ENCODE assay signal across 9 mouse cellular contexts in genomic region chr5:104110171-104110920, GRCm38 (mm10). TPM values are rescaled to one million over a fixed set of nuclear protein-coding genes. Genes with fewer than 3 reads are reported as not detected.
A peak's percentile ranks its signal among the peaks of the same experiment; 100 is the strongest.
DNase-seq lines count a peak whose midpoint lies in the region; ATAC-seq and TF ChIP-seq lines count a peak whose summit lies in the region.
"Had no signal": no experiment of that assay in that cellular context is flagged by ENCODE, and none has a peak within 500 bp of the region (broad histone marks: within the 10 kb centered on the region; RNA-seq: fewer than 3 reads in every experiment).

No protein-coding gene starts in this region.

- no peak for DNase-seq in kidney, adult 18-20 months
- peak; percentile 38 for DNase-seq in embryonic facial prominence, embryonic 10.5 days (ENCODE audit: low spot score)
- peak; percentile 77 for DNase-seq in mesoderm, embryonic 11.5 days (ENCODE audit: low read depth, low spot score)
- no peak for DNase-seq in stomach, postnatal 0 days (ENCODE audit: low spot score)
- DNase-seq in liver, embryonic 11.5 days (ENCODE audit: low spot score), result no peak
- no peak for DNase-seq in gastrocnemius, postnatal 14 days

- H3K27ac ChIP-seq in kidney, embryonic 15.5 days, result peak overlapping the region; percentile 86
- H3K27ac ChIP-seq in embryonic facial prominence, embryonic 10.5 days (replicated peaks), result peak overlapping the region; percentile 87
- peak overlapping the region; percentile 88 for H3K27ac ChIP-seq in hindbrain, embryonic 12.5 days
- peak overlapping the region; percentile 77 for H3K27ac ChIP-seq in stomach, postnatal 0 days (replicated peaks)
- no peak overlapping the region for H3K27ac ChIP-seq in liver, embryonic 11.5 days (ENCODE audit: low read depth, low read length)

- TF ChIP-seq EP300 in stomach, postnatal 0 days (optimal IDR thresholded peaks at IDR 0.05), result no peak

- H3K9ac ChIP-seq in kidney, embryonic 15.5 days, result no peak overlapping the region
- H3K9ac ChIP-seq in hindbrain, embryonic 12.5 days, result no peak overlapping the region
- no peak overlapping the region for H3K9ac ChIP-seq in stomach, postnatal 0 days (ENCODE audit: low read length)
- no peak overlapping the region for H3K9ac ChIP-seq in liver, embryonic 11.5 days (ENCODE audit: low read depth, low read length)

- peaks cover 63% of the 10 kb centered on the region for H3K4me1 ChIP-seq in kidney, embryonic 15.5 days
- peaks cover 79% of the 10 kb centered on the region for H3K4me1 ChIP-seq in embryonic facial prominence, embryonic 10.5 days
- peaks cover 77% of the 10 kb centered on the region for H3K4me1 ChIP-seq in hindbrain, embryonic 12.5 days
- peaks cover 3% of the 10 kb centered on the region; the same call in 1 of the 2 replicates for H3K4me1 ChIP-seq in stomach, postnatal 0 days (replicated peaks; ENCODE audit: control insufficient read depth, insufficient read depth)
- H3K4me1 ChIP-seq in liver, embryonic 11.5 days (replicated peaks; ENCODE audit: control insufficient read depth, insufficient read depth, low read length), result no peaks in the 10 kb centered on the region

- H3K4me3 ChIP-seq in kidney, embryonic 15.5 days (replicated peaks), result no peak overlapping the region
- no peak overlapping the region for H3K4me3 ChIP-seq in embryonic facial prominence, embryonic 10.5 days
- no peak overlapping the region for H3K4me3 ChIP-seq in hindbrain, embryonic 12.5 days
- H3K4me3 ChIP-seq in stomach, postnatal 0 days (ENCODE audit: low read depth, low read length), result peak overlapping the region; percentile 29
- H3K4me3 ChIP-seq in liver, embryonic 11.5 days (ENCODE audit: low read depth, low read length), result no peak overlapping the region

- no peak for TF ChIP-seq CTCF in stomach, postnatal 0 days (IDR thresholded peaks at IDR 0.05; ENCODE audit: low read depth)

- intact Hi-C loops in gastrocnemius, postnatal 14 days (cut with DNase I; ENCODE audit: low total_unique reads), result no loop called here

- 32% methylated on average over 9 of the region's 9 CpGs for WGBS in kidney, embryonic 15.5 days
- 36% methylated on average over 9 of the region's 9 CpGs for whole genome bisulfite sequencing in embryonic facial prominence, embryonic 10.5 days
- WGBS in hindbrain, embryonic 12.5 days, result 12% methylated on average over 9 of the region's 9 CpGs
- 36% methylated on average over 9 of the region's 9 CpGs for WGBS in stomach, postnatal 0 days
- WGBS in liver, embryonic 11.5 days, result 47% methylated on average over 9 of the region's 9 CpGs

- H3K27me3 ChIP-seq in kidney, embryonic 15.5 days, result no peaks in the 10 kb centered on the region
- no peaks in the 10 kb centered on the region for H3K27me3 ChIP-seq in embryonic facial prominence, embryonic 10.5 days (replicated peaks; ENCODE audit: low read depth, poor library complexity, severe bottlenecking)
- no peaks in the 10 kb centered on the region for H3K27me3 ChIP-seq in hindbrain, embryonic 12.5 days
- H3K27me3 ChIP-seq in stomach, postnatal 0 days (ENCODE audit: control insufficient read depth, insufficient read depth, low read length), result no peaks in the 10 kb centered on the region
- H3K27me3 ChIP-seq in liver, embryonic 11.5 days (replicated peaks; ENCODE audit: control insufficient read depth, insufficient read depth, low read length), result no peaks in the 10 kb centered on the region

- no peaks in the 10 kb centered on the region for H3K9me3 ChIP-seq in kidney, embryonic 15.5 days (replicated peaks)
- no peaks in the 10 kb centered on the region for H3K9me3 ChIP-seq in embryonic facial prominence, embryonic 10.5 days
- H3K9me3 ChIP-seq in hindbrain, embryonic 12.5 days (replicated peaks), result no peaks in the 10 kb centered on the region
- H3K9me3 ChIP-seq in stomach, postnatal 0 days (ENCODE audit: control insufficient read depth, low read length), result no peaks in the 10 kb centered on the region
- H3K9me3 ChIP-seq in liver, embryonic 11.5 days (ENCODE audit: control insufficient read depth, low read length), result no peaks in the 10 kb centered on the region

- no peaks in the 10 kb centered on the region for H3K36me3 ChIP-seq in kidney, embryonic 15.5 days
- H3K36me3 ChIP-seq in embryonic facial prominence, embryonic 10.5 days (replicated peaks), result no peaks in the 10 kb centered on the region
- no peaks in the 10 kb centered on the region for H3K36me3 ChIP-seq in hindbrain, embryonic 12.5 days
- no peaks in the 10 kb centered on the region for H3K36me3 ChIP-seq in stomach, postnatal 0 days (ENCODE audit: control insufficient read depth, insufficient read depth, low read length)
- H3K36me3 ChIP-seq in liver, embryonic 11.5 days (ENCODE audit: control insufficient read depth, insufficient read depth, low read length), result no peaks in the 10 kb centered on the region

- H3K4me2 ChIP-seq in kidney, embryonic 15.5 days, result 0 out of 2 replicates have a peak overlapping the region, but pooled peaks have one; percentile 24
- peak overlapping the region; percentile 44 for H3K4me2 ChIP-seq in hindbrain, embryonic 12.5 days (replicated peaks)
- H3K4me2 ChIP-seq in stomach, postnatal 0 days (replicated peaks; ENCODE audit: low read depth), result peak overlapping the region; percentile 44
- no peak overlapping the region for H3K4me2 ChIP-seq in liver, embryonic 11.5 days

- ATAC-seq in kidney, embryonic 15.5 days (replicated peaks; ENCODE audit: low FRiP score), result no peak
- ATAC-seq in hindbrain, embryonic 12.5 days (ENCODE audit: low FRiP score), result peak; percentile 75
- no peak for ATAC-seq in stomach, postnatal 0 days (ENCODE audit: low FRiP score, low TSS enrichment)
- no peak for ATAC-seq in liver, embryonic 11.5 days (replicated peaks; ENCODE audit: low FRiP score)

RNA-seq across cellular contexts. Expression of gene Sparcl1, which starts 3.2 kb away (rescaled TPM):
- polyA plus RNA-seq in kidney, embryonic 15.5 days (2015; fragmentation: Nextera tagmentation; extraction: Ambion mirVana), result 47.6 and 68.2 TPM in 2 replicates
- 26.5 and 28.3 TPM in 2 replicates for polyA plus RNA-seq in embryonic facial prominence, embryonic 10.5 days (2016; fragmentation: Nextera tagmentation; extraction: Ambion mirVana)
- polyA plus RNA-seq in hindbrain, embryonic 12.5 days (2016; fragmentation: Nextera tagmentation; extraction: Ambion mirVana), result 78.8 and 85.8 TPM in 2 replicates
- 206 and 241 TPM in 2 replicates for polyA plus RNA-seq in stomach, postnatal 0 days (2015; fragmentation: Nextera tagmentation; extraction: Ambion mirVana)
- 5.6 and 6.8 TPM in 2 replicates for polyA plus RNA-seq in liver, embryonic 11.5 days (2014; fragmentation: Nextera tagmentation; extraction: Ambion mirVana)
- total RNA-seq in gastrocnemius, postnatal 14 days (2021), result 100 to 1,000 TPM; 243 to 252 TPM

RNA-seq across cellular contexts. Expression of gene Gm17660, which starts 32.9 kb away (rescaled TPM):
- 0.38 TPM in 1 of 2 replicates, not detected in the other for polyA plus RNA-seq in kidney, embryonic 15.5 days (2015; fragmentation: Nextera tagmentation; extraction: Ambion mirVana)
- polyA plus RNA-seq in embryonic facial prominence, embryonic 10.5 days (2016; fragmentation: Nextera tagmentation; extraction: Ambion mirVana), result not detected in 2 replicates
- polyA plus RNA-seq in hindbrain, embryonic 12.5 days (2016; fragmentation: Nextera tagmentation; extraction: Ambion mirVana), result not detected in 2 replicates
- 0.35 TPM in 1 of 2 replicates, not detected in the other for polyA plus RNA-seq in stomach, postnatal 0 days (2015; fragmentation: Nextera tagmentation; extraction: Ambion mirVana)
- polyA plus RNA-seq in liver, embryonic 11.5 days (2014; fragmentation: Nextera tagmentation; extraction: Ambion mirVana), result not detected in 2 replicates
- not detected for total RNA-seq in gastrocnemius, postnatal 14 days (2021)
- total RNA-seq: heart, postnatal 36 days had no signal

Comparison
In these comparisons a context has a peak if more than half of its experiments do, and no peak if none do; other contexts are left out.
1. DNase-seq: peak in embryonic facial prominence, embryonic 10.5 days (single experiment) and mesoderm, embryonic 11.5 days (single experiment); none in kidney, adult 18-20 months (single experiment), stomach, postnatal 0 days (single experiment), liver, embryonic 11.5 days (single experiment) and gastrocnemius, postnatal 14 days (single experiment).